Mouse (Mus musculus) mouse trophoblast stem cell (cell line): ENCODE data around the gene Pth2.

ENCODE experiments used
- in situ Hi-C, 2 experiments: fragments of 300-500 bp; cut with MseI, MboI; formaldehyde crosslinking; loops; 2 replicates in 1 of 2; 3 replicates in 1 of 2; pipeline ENCODE4 v1.15.1; 2025

Pth2 gene

DNA sequence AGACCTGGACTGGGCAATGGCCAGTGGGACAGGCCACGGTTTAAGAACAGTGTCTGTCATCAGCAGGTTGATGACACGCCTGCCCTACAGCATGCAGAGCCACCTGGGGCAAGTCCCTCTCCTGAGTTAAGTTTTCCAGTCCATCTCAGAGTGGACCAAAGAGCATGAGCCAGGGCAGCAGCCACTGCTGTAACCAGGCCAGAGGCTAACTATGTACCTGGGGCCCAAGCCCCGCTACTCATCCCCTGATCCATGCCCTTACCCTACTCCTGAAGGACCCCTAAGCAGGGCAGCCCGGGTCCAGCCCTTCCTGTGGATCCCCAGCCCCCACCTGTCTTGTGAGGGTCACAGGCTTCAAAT is 15.4 kb downstream of the Pth2 start:
- in situ Hi-C loops, result no loop called here

DNA sequence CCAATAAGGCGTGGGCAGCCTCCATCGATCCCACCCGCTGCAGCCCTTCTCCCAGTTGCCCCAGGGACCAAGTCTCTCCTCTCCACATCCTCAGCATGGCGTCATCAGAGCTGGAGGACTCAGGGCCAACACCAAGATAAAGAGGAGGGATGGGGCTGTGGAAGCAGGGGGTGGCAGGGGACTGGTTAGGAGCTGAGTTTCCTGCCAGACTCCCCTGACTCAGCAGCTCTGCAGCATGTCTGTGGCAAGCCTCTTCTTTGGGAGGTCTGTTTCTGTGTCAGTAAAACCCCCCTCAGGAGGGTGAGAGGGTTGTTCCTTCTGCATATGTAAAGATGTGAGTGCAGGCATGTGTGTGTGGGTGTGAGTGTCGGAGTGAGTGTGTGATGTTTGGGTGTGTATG is 16.2 kb downstream of the Pth2 start:
- in situ Hi-C loops, result no loop called here

DNA sequence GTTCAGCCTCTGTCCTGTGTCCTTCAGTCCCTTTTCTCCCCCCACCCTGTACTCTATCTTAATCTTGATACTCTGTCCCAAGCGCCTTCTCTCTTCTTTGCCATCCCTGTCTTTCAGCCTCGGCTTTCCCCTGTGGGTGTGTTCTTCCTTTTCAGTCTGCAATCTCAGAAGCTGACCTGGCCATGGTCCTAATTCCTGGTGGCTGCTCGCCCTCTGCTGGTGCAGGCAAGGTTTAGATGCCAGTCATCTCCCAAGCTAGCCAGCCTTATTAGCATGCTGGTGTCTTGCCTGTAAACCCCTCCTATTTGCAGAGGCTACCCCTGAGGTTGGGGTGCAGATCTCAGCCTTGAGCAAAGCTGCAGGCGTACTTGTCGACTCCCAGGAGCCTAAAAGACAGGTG is 17.6 kb downstream of the Pth2 start:
- in situ Hi-C loops, result no loop called here

GRCm38 (mm10) chr7:45198961-45199360 is 18.2 kb downstream of the Pth2 start:
- in situ Hi-C loops, result no loop called here

DNA sequence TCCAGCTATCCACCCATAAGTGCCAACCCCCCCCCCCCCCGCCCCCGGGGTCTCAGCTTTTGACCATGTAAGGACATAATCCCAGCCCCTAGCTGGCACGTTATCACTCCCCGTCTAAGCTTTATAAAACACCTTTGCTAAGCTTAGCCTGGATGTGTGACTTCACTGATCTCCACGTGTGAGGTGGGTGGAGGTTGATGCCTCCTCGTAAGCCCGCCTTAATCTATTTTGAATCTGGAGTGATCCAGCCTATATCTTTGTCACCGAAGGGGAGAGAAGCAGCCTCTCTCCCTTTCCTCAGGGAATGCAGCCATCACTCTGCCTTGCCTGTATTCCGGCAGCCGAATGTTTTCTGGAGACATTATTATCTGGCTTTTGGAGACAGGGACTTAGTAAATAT is 21.9 kb downstream of the Pth2 start:
- in situ Hi-C loops, result loop anchor here in 1 of 2 experiments (5.0 kb wide), 1 partner anchor 40 kb away; the partner anchor contains the start of gene Slc17a7

DNA sequence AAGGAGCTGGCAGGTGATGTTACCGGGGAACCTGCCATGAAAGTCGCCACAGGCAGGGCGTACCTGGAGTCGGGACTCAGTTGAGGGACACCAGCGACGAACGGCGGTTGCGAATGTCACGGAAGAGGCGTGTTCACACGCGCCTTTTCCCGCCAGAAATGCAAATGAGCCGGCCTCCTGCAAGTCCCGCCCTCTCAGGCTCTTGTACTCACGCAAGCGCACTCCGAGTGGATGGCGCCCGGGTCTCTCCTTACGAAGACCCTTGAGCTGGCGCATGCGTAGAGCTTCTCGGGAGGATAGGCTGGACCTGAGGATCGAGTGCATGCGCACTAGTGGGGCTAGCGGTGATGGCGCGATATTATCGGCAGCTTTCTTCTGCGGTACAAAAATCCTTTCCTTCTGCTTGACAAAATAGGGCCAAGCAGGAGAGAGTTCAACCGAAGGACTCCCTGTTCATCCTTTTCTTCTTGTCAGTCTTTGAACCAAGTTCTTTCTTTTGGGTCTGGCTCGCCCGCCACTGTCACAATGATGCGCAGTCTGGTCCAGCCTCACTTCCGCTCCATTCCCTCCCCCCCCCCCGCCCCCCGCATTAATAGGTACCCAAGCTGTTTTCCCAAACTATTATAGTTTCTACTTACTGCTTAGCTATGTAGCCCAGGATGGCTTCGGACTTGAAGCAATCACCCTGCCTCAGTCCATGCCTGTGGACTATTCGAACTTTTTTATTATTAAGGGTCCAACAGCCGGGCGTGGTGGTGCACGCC is 23.8 kb downstream of the Pth2 start, which contains the start of gene Ccdc155:
Gene Ccdc155 (minus strand): TSS at position 513 of the 764 bp plus-strand sequence.
- in situ Hi-C loops, result loop anchor here in 1 of 2 experiments (5.0 kb wide), 1 partner anchor 42 kb away; the partner anchor contains the start of gene Slc17a7

- in situ Hi-C loops, result no loop called here
Measured at GRCm38 (mm10) chr7:45208260-45208659, 27.5 kb downstream of the Pth2 start.

- in situ Hi-C loops, result no loop called here
Measured at GRCm38 (mm10) chr7:45211070-45211469, 30.3 kb downstream of the Pth2 start.

- in situ Hi-C loops, result no loop called here
Measured at GRCm38 (mm10) chr7:45211851-45212251, 31.1 kb downstream of the Pth2 start, which contains the start of gene Dkkl1. TSS of gene Dkkl1 (minus strand) at chr7:45212147.

DNA sequence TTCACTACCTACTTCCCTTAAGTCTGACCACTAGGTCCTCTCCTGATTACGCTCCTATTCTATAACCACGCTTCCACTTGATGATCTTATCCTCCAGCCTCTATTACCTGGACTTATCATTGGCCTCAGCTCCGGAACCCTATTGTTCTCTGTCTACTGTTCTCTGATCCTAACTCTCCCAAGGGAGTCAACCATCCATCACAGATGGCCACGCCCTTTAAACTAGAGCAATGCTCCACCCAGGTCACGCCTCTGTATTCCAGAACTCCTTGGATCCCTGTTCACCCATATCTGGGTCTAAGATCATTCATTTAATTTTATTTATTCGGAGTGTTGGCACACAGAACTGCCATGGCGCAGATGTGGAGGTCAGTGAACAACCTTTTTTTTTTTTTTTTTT is 31.6 kb downstream of the Pth2 start:
- in situ Hi-C loops, result no loop called here

- in situ Hi-C loops, result no loop called here
Measured at GRCm38 (mm10) chr7:45213708-45214107, 32.9 kb downstream of the Pth2 start.

- in situ Hi-C loops, result no loop called here
Measured at GRCm38 (mm10) chr7:45215673-45216441, 35.1 kb downstream of the Pth2 start, which contains the start of gene Tead2. TSS of gene Tead2 (plus strand) at chr7:45215753.

- in situ Hi-C loops, result no loop called here
Measured at GRCm38 (mm10) chr7:45216442-45217183, 35.8 kb downstream of the Pth2 start.

DNA sequence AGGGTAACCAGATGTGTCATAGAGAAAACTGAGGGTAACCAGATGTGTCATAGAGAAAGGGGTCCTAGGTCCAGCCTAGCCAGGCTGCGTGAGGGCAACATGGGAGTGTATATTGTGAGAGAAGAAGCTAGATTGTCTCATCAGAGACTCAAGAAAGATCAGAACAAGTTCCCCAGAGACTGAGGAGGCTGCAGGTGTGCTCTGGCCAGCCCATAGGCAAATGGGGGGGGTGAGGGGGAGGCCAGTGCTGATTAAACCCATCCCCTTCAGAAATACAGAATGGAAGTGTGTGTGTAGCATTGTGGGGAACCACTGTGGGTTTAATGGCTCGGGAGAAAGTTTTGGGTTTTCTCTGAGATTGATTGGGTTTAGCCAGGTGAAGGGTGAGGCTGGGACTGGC is 40.9 kb downstream of the Pth2 start:
- in situ Hi-C loops, result no loop called here

DNA sequence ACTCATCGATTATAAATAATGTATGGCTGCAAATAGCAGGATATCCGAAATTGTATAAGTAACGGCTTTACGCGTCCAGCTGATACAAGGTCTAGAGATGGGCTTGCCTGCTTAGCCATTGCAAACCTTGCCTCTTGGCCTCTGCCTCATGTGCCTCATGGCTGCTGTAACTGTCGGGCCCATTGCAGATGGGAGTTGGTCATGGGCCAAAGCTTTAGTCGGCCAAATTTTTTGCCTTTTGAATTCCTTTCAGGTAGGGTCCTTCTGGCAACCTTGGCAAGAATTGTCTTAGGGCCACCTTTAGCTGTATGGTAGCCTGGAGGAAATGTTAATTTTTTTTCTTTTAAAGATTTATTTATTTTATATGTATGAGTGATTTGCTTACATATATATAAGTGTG is 44.0 kb downstream of the Pth2 start:
- in situ Hi-C loops, result no loop called here

DNA sequence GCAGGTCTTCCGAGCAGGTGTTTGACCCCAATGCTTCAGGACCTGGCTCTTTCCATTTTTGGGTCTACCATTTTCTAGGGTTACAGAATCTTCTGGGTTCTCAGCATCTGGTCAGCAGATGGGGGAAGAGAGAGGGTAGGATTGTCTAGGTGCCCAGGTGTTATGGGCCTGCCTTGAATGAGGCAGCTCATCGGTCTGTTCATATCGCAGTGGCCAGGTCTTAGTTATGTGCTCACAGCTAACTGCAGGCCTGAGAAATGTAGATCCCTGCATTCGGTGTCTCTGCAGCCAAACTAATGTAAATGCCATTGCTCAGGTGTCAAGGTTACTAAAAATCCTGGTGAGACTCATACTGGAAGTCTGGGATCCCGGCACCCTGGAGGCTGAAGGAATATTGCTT is 45.6 kb downstream of the Pth2 start:
- in situ Hi-C loops, result no loop called here

DNA sequence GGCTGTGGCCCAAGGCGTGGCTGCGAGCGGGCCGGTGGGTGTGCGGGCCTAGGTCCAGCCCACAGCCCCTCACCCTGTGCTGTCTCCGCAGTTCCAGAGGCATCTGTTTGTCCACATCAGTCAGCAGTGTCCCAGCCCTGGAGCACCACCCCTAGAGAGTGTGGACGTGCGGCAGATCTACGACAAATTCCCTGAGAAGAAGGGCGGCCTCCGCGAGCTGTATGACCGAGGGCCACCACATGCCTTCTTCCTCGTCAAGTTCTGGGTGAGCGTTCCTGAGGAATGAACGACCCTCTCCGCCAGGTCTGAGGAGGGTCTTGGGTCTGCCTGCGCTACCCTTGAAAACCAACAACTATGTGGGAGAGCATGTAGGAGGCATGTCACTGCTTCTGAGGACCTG is 47.8 kb downstream of the Pth2 start:
- in situ Hi-C loops, result no loop called here

- in situ Hi-C loops, result no loop called here
Measured at GRCm38 (mm10) chr7:45229046-45229445, 48.3 kb downstream of the Pth2 start.

- in situ Hi-C loops, result no loop called here
Measured at GRCm38 (mm10) chr7:45229459-45230203, 48.8 kb downstream of the Pth2 start.

DNA sequence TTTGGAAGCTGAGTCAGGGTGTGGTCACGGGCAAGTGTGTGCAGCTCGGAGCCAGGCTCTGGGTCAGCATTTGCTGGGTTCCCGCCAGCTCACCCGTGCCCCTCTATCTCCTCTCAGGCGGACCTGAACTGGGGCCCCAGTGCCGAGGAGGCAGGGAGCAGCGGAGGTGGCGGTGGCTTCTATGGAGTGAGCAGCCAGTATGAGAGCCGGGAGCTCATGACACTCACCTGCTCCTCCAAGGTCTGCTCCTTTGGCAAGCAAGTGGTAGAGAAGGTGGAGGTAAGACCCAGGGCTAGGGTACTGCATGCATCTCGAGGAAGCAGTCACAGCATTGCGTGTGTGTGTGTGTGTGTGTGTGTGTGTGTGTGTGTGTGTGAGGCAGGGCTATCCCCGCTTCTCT is 50.4 kb downstream of the Pth2 start:
- in situ Hi-C loops, result no loop called here
